Mouse (Mus musculus): ENCODE data around the gene E330017A01Rik. TPM values are rescaled to one million over a fixed set of nuclear protein-coding genes. Genes with fewer than 3 reads are reported as not detected.

E330017A01Rik gene
- not detected in 2 replicates for polyA plus RNA-seq (2014; fragmentation: Nextera tagmentation; extraction: Ambion mirVana)

DNA sequence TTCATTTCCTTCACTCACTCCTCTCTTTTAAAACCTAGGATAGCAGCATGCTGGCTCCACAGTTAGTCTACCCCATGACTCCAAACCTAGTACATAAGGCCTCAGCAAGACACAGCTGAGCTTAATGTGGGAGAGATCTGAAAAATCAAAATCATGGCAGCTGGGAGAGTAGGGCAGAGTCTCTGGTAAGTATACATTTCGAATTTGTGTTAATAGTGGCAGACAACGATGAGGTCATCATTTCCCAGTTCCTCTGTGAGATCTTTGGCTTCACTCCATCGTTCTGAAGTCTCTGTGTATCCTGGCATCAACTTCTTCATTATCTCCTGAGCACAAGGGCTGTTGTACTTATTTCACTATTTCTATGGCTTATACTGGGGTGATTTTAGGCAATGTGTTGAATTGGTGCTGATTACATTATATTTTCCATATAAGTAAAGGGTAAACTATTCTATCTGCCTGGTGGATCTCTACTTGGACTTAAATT is at the start of gene E330017A01Rik:
TSS of gene E330017A01Rik (minus strand) at position 51 of the 487 bp plus-strand sequence.
- Histone ChIP-seq H3K9ac (ENCODE audit: low read length) (no peak within 1 kb of the TSS), H3K9me3 (replicated peaks; ENCODE audit: control insufficient read depth, low read length) (no peaks in the 10 kb centered on the region), H3K4me2 (ENCODE audit: low read length) (no peak within 1 kb of the TSS), H3K4me3 (ENCODE audit: low read depth, low read length) (no peak within 1 kb of the TSS), H3K27me3 (replicated peaks; ENCODE audit: control insufficient read depth, insufficient read depth, low read length) (no peaks in the 10 kb centered on the region), H3K27ac (ENCODE audit: low read depth, low read length) (no peak within 1 kb of the TSS), H3K4me1 (ENCODE audit: control insufficient read depth, insufficient read depth, low read length) (no peaks in the 10 kb centered on the region), H3K36me3 (ENCODE audit: control insufficient read depth, insufficient read depth, low read length) (no peaks in the 10 kb centered on the region)
- 81% methylated on average over 3 of the region's 3 CpGs for WGBS
- DNase-seq (ENCODE audit: low spot score), result no peak
- no peak for ATAC-seq

GRCm38 (mm10) chr16:58685548-58686537 is 47.3 kb upstream of the E330017A01Rik start:
- WGBS, result 83% methylated on average over 20 of the region's 20 CpGs
- Histone ChIP-seq H3K36me3 (ENCODE audit: control insufficient read depth, insufficient read depth, low read length) (no peaks in the 10 kb centered on the region), H3K27me3 (replicated peaks; ENCODE audit: control insufficient read depth, insufficient read depth, low read length) (no peaks in the 10 kb centered on the region), H3K4me1 (ENCODE audit: control insufficient read depth, insufficient read depth, low read length) (no peaks in the 10 kb centered on the region), H3K27ac (ENCODE audit: low read depth, low read length) (no peak overlapping the region), H3K4me2 (ENCODE audit: low read length) (no peak overlapping the region), H3K9me3 (replicated peaks; ENCODE audit: control insufficient read depth, low read length) (no peaks in the 10 kb centered on the region), H3K4me3 (ENCODE audit: low read depth, low read length) (no peak overlapping the region), H3K9ac (ENCODE audit: low read length) (no peak overlapping the region)
- no peak for DNase-seq (ENCODE audit: low spot score)
- no peak for ATAC-seq

- Histone ChIP-seq H3K27ac (ENCODE audit: low read depth, low read length) (no peak overlapping the region), H3K4me2 (ENCODE audit: low read length) (no peak overlapping the region), H3K27me3 (replicated peaks; ENCODE audit: control insufficient read depth, insufficient read depth, low read length) (no peaks in the 10 kb centered on the region), H3K4me1 (ENCODE audit: control insufficient read depth, insufficient read depth, low read length) (no peaks in the 10 kb centered on the region), H3K4me3 (ENCODE audit: low read depth, low read length) (no peak overlapping the region), H3K9ac (ENCODE audit: low read length) (no peak overlapping the region), H3K36me3 (ENCODE audit: control insufficient read depth, insufficient read depth, low read length) (no peaks in the 10 kb centered on the region), H3K9me3 (replicated peaks; ENCODE audit: control insufficient read depth, low read length) (no peaks in the 10 kb centered on the region)
- DNase-seq (ENCODE audit: low spot score), result no peak
- ATAC-seq, result no peak
Observed at GRCm38 (mm10) chr16:58684537-58684936, 46.0 kb upstream of the E330017A01Rik start.

- no peak for ATAC-seq
- Histone ChIP-seq H3K4me3 (ENCODE audit: low read depth, low read length) (no peak overlapping the region), H3K4me2 (ENCODE audit: low read length) (no peak overlapping the region), H3K36me3 (ENCODE audit: control insufficient read depth, insufficient read depth, low read length) (no peaks in the 10 kb centered on the region), H3K9ac (ENCODE audit: low read length) (no peak overlapping the region), H3K27ac (ENCODE audit: low read depth, low read length) (no peak overlapping the region), H3K4me1 (ENCODE audit: control insufficient read depth, insufficient read depth, low read length) (no peaks in the 10 kb centered on the region), H3K9me3 (replicated peaks; ENCODE audit: control insufficient read depth, low read length) (no peaks in the 10 kb centered on the region), H3K27me3 (replicated peaks; ENCODE audit: control insufficient read depth, insufficient read depth, low read length) (no peaks in the 10 kb centered on the region)
- 91% methylated on average over 4 of the region's 4 CpGs for WGBS
- DNase-seq (ENCODE audit: low spot score), result no peak
Observed at GRCm38 (mm10) chr16:58683911-58684310, 45.4 kb upstream of the E330017A01Rik start.

DNA sequence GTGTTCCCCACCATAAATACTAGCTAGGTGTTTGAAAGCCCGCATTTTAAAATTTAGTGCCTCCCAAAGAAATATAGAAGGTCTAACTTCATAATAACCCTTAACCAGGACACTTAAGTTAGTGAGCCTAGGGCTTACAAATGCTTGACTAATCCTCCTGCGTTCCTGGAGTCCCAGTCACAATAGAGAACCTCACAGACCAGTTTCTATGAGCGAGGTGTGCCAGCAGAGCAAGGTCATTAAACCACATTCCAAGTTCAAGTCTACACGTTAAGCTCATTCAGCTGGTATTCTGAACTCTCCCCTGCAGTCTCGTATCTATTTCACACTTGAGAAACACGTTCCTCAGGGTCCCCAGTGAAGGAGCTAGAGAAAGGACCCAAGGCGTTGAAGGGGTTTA is 44.3 kb upstream of the E330017A01Rik start:
- no peak for ATAC-seq
- H3K4me3 ChIP-seq (ENCODE audit: low read depth, low read length), result no peak overlapping the region
- no peaks in the 10 kb centered on the region; the same call in 1 of the 2 replicates for H3K36me3 ChIP-seq (ENCODE audit: control insufficient read depth, insufficient read depth, low read length)
- no peak overlapping the region for H3K4me2 ChIP-seq (ENCODE audit: low read length)
- H3K4me1 ChIP-seq (ENCODE audit: control insufficient read depth, insufficient read depth, low read length), result no peaks in the 10 kb centered on the region
- DNase-seq (ENCODE audit: low spot score), result no peak
- H3K9me3 ChIP-seq (replicated peaks; ENCODE audit: control insufficient read depth, low read length), result no peaks in the 10 kb centered on the region
- no peak overlapping the region for H3K9ac ChIP-seq (ENCODE audit: low read length)
- no peaks in the 10 kb centered on the region for H3K27me3 ChIP-seq (replicated peaks; ENCODE audit: control insufficient read depth, insufficient read depth, low read length)
- 84% methylated on average over 7 of the region's 7 CpGs for WGBS
- H3K27ac ChIP-seq (ENCODE audit: low read depth, low read length), result no peak overlapping the region

DNA sequence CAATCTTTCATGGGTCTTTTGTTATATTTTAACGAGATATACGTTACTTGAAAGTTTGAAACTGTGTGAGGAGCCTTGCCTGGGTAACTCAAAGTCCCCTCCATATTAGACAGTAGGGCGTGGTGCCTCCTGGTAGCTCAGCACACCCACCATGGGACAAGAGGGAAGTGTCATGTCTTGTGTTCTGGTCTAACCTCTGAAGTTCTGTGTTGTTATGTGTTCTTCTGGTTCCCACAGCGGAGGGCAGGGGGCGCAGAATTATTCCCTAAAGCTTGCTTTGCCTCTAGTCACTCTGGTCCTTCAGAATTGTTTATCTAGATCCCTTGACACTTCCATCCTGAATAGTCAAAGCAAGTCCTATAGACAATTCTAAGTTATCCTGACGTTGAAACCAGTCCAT is 43.5 kb upstream of the E330017A01Rik start:
- 80% methylated on average over 6 of the region's 6 CpGs for WGBS
- Histone ChIP-seq H3K9me3 (replicated peaks; ENCODE audit: control insufficient read depth, low read length) (no peaks in the 10 kb centered on the region), H3K4me2 (ENCODE audit: low read length) (no peak overlapping the region), H3K27me3 (replicated peaks; ENCODE audit: control insufficient read depth, insufficient read depth, low read length) (no peaks in the 10 kb centered on the region), H3K4me1 (ENCODE audit: control insufficient read depth, insufficient read depth, low read length) (no peaks in the 10 kb centered on the region), H3K36me3 (ENCODE audit: control insufficient read depth, insufficient read depth, low read length) (peaks cover 6% of the 10 kb centered on the region), H3K27ac (ENCODE audit: low read depth, low read length) (no peak overlapping the region), H3K9ac (ENCODE audit: low read length) (no peak overlapping the region), H3K4me3 (ENCODE audit: low read depth, low read length) (no peak overlapping the region)
- DNase-seq (ENCODE audit: low spot score) (no peak), ATAC-seq (no peak)

- Histone ChIP-seq H3K4me3 (ENCODE audit: low read depth, low read length) (no peak overlapping the region), H3K9me3 (replicated peaks; ENCODE audit: control insufficient read depth, low read length) (no peaks in the 10 kb centered on the region), H3K27me3 (replicated peaks; ENCODE audit: control insufficient read depth, insufficient read depth, low read length) (no peaks in the 10 kb centered on the region), H3K36me3 (ENCODE audit: control insufficient read depth, insufficient read depth, low read length) (peaks cover 28% of the 10 kb centered on the region), H3K4me2 (ENCODE audit: low read length) (no peak overlapping the region), H3K4me1 (ENCODE audit: control insufficient read depth, insufficient read depth, low read length) (no peaks in the 10 kb centered on the region), H3K27ac (ENCODE audit: low read depth, low read length) (no peak overlapping the region), H3K9ac (ENCODE audit: low read length) (no peak overlapping the region)
- DNase-seq (ENCODE audit: low spot score), result no peak
- no peak for ATAC-seq
- WGBS, result 86% methylated on average over 7 of the region's 7 CpGs
Observed at GRCm38 (mm10) chr16:58678660-58679059, 40.1 kb upstream of the E330017A01Rik start.

- Histone ChIP-seq H3K27me3 (replicated peaks; ENCODE audit: control insufficient read depth, insufficient read depth, low read length) (no peaks in the 10 kb centered on the region), H3K36me3 (ENCODE audit: control insufficient read depth, insufficient read depth, low read length) (peaks cover 28% of the 10 kb centered on the region), H3K4me3 (ENCODE audit: low read depth, low read length) (no peak overlapping the region), H3K27ac (ENCODE audit: low read depth, low read length) (no peak overlapping the region), H3K4me1 (ENCODE audit: control insufficient read depth, insufficient read depth, low read length) (no peaks in the 10 kb centered on the region), H3K4me2 (ENCODE audit: low read length) (no peak overlapping the region), H3K9me3 (replicated peaks; ENCODE audit: control insufficient read depth, low read length) (no peaks in the 10 kb centered on the region), H3K9ac (ENCODE audit: low read length) (no peak overlapping the region)
- ATAC-seq, result no peak
- WGBS, result 79% methylated on average over 5 of the region's 5 CpGs
- DNase-seq (ENCODE audit: low spot score), result no peak
Observed at GRCm38 (mm10) chr16:58677491-58677890, 39.0 kb upstream of the E330017A01Rik start.

- ATAC-seq (no peak), DNase-seq (ENCODE audit: low spot score) (no peak)
- Histone ChIP-seq H3K4me2 (ENCODE audit: low read length) (no peak overlapping the region), H3K27me3 (replicated peaks; ENCODE audit: control insufficient read depth, insufficient read depth, low read length) (no peaks in the 10 kb centered on the region), H3K36me3 (ENCODE audit: control insufficient read depth, insufficient read depth, low read length) (peaks cover 28% of the 10 kb centered on the region), H3K27ac (ENCODE audit: low read depth, low read length) (no peak overlapping the region), H3K4me1 (ENCODE audit: control insufficient read depth, insufficient read depth, low read length) (no peaks in the 10 kb centered on the region), H3K9ac (ENCODE audit: low read length) (no peak overlapping the region), H3K4me3 (ENCODE audit: low read depth, low read length) (no peak overlapping the region), H3K9me3 (replicated peaks; ENCODE audit: control insufficient read depth, low read length) (no peaks in the 10 kb centered on the region)
- WGBS, result 95% methylated on average over 3 of the region's 3 CpGs
Observed at GRCm38 (mm10) chr16:58676633-58677032, 38.1 kb upstream of the E330017A01Rik start.
